Mouse (Mus musculus) liver, embryonic 13.5 days (tissue): ENCODE data around the gene Pnkp. TPM values are rescaled to one million over a fixed set of nuclear protein-coding genes. Genes with fewer than 3 reads are reported as not detected.
A peak's percentile ranks its signal among the peaks of the same experiment; 100 is the strongest.

Experiments
- ATAC-seq: fragments of 200-750 bp; cut with Nextera tagmentation; 2 replicates; pipeline ENCODE4 v1.8.0; 2017; ENCODE audit warnings: low read depth, mild to moderate bottlenecking, moderate number of reproducible peaks, moderate library complexity
- DNase-seq: peaks from one replicate; pipeline ENCODE4 v3.0.0; 2022
- H3K27ac ChIP-seq: fragments of 300-500 bp; sonication (generic); 2 replicates; pipeline ENCODE4 v1.5.1; 2015; ENCODE audit warnings: moderate library complexity, mild to moderate bottlenecking, inconsistent platforms
- H3K27me3 ChIP-seq: fragments of 300-500 bp; sonication (generic); 2 replicates; pipeline ENCODE4 v1.6.1; 2015; ENCODE audit warnings: mild to moderate bottlenecking, inconsistent platforms
- H3K36me3 ChIP-seq: fragments of 300-500 bp; sonication (generic); 2 replicates; pipeline ENCODE4 v1.6.1; 2015; ENCODE audit warnings: mild to moderate bottlenecking, inconsistent platforms
- H3K4me1 ChIP-seq: fragments of 300-500 bp; sonication (generic); replicated peaks from 2 replicates; pipeline ENCODE4 v1.6.1; 2015; ENCODE audit warnings: inconsistent platforms
- H3K4me2 ChIP-seq: fragments of 300-500 bp; sonication (generic); 2 replicates; pipeline ENCODE4 v1.6.1; 2015; ENCODE audit warnings: inconsistent platforms, mild to moderate bottlenecking, moderate library complexity
- H3K4me3 ChIP-seq: fragments of 300-500 bp; sonication (generic); replicated peaks from 2 replicates; pipeline ENCODE4 v1.5.1; 2015; ENCODE audit warnings: mild to moderate bottlenecking, inconsistent platforms
- H3K9ac ChIP-seq: fragments of 300-500 bp; sonication (generic); 2 replicates; pipeline ENCODE4 v1.6.1; 2015; ENCODE audit warnings: mild to moderate bottlenecking, inconsistent platforms
- H3K9me3 ChIP-seq: fragments of 300-500 bp; sonication (generic); replicated peaks from 2 replicates; pipeline ENCODE4 v1.6.1; 2016; ENCODE audit warnings: inconsistent platforms
- WGBS: fragments of 180-500 bp; shearing (Covaris S2); methylation state at CpG from one replicate; pipeline ENCODE4 v1.1.7; 2015; ENCODE audit not compliant: insufficient replicate concordance; 5-methylcytosine and 5-hydroxymethylcytosine counted together
- polyA plus RNA-seq: library from polyadenylated mRNA; unstranded; fragments of >200 nt; fragmentation: Nextera tagmentation; extraction: Ambion mirVana; gene quantifications from 2 replicates; pipeline ENCODE4 v1.2.1, GENCODE M21; 2015

Pnkp gene
- polyA plus RNA-seq, 1 experiment from 2014 or later: 22.8 TPM

- ATAC-seq (no peak), DNase-seq (no peak)
- H3K4me1 ChIP-seq: peaks cover 76% of the 10 kb centered on the region
- H3K9ac ChIP-seq: no peak overlapping the region
- H3K27ac ChIP-seq: peak overlapping the region; percentile 50
- H3K36me3 ChIP-seq: peaks cover 20% of the 10 kb centered on the region
- WGBS: 44% methylated on average over 8 of the region's 8 CpGs
- no peaks in the 10 kb centered on the region for H3K27me3 ChIP-seq
- H3K4me2 ChIP-seq: peak overlapping the region; percentile 90
- H3K9me3 ChIP-seq: no peaks in the 10 kb centered on the region
- peak overlapping the region; percentile 86 for H3K4me3 ChIP-seq
Observed at GRCm38 (mm10) chr7:44893197-44893596, 36.3 kb downstream of the Pnkp start.

DNA sequence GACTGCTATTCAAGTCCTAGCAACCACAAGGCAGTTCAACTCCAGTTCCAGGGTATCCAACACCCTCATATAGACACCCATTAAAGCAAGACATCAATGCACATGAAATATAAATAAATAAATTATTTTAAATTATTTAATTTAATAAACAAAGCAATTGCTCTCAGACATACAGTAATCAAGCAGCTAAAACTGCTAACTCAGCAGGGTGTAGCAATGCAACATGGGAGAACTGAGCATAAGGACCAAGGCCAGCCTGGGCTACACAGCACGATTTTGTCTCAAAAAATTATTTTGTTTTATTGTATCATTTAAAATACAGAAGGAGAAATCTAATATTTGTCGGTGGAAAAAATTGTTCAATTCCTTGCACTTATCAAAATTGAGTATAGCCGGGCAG, 37.2 kb downstream of the Pnkp start:
- peaks cover 76% of the 10 kb centered on the region for H3K4me1 ChIP-seq
- ATAC-seq (no peak), DNase-seq (no peak)
- no peak overlapping the region for H3K9ac ChIP-seq
- H3K9me3 ChIP-seq: no peaks in the 10 kb centered on the region
- peaks cover 15% of the 10 kb centered on the region for H3K36me3 ChIP-seq
- no peak overlapping the region for H3K4me3 ChIP-seq
- no peak overlapping the region for H3K27ac ChIP-seq
- WGBS: 68% methylated on average over 3 of the region's 3 CpGs
- no peaks in the 10 kb centered on the region for H3K27me3 ChIP-seq
- H3K4me2 ChIP-seq: no peak overlapping the region

DNA sequence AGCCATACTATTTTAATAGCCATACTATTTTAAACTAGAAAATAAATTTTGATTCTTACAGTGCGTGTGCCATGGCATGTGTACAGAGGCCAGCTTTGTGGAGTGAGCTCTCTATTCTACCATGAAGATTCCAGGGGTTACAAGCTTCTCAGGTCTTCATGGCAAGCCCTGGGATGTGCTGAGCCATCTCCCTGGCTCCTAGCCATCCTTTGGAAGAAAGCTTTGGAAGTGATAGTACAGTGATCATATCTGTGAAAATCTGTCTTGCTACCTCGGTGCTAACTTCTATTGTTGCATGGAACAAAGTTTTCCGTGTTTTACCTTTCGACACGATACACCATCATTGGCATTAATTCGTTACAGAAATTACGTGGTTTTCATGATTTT, 38.3 kb downstream of the Pnkp start:
- 82% methylated on average over 7 of the region's 7 CpGs for WGBS
- peaks cover 78% of the 10 kb centered on the region for H3K4me1 ChIP-seq
- H3K9me3 ChIP-seq: no peaks in the 10 kb centered on the region
- peak overlapping the region; percentile 85 for H3K4me2 ChIP-seq
- H3K27me3 ChIP-seq: no peaks in the 10 kb centered on the region
- peaks cover 22% of the 10 kb centered on the region for H3K36me3 ChIP-seq
- H3K9ac ChIP-seq: peak overlapping the region; percentile 78; the same call in 1 of the 2 replicates
- ATAC-seq: no peak
- peak overlapping the region; percentile 68 for H3K4me3 ChIP-seq
- no peak for DNase-seq
- H3K27ac ChIP-seq: no peak overlapping the region

DNA sequence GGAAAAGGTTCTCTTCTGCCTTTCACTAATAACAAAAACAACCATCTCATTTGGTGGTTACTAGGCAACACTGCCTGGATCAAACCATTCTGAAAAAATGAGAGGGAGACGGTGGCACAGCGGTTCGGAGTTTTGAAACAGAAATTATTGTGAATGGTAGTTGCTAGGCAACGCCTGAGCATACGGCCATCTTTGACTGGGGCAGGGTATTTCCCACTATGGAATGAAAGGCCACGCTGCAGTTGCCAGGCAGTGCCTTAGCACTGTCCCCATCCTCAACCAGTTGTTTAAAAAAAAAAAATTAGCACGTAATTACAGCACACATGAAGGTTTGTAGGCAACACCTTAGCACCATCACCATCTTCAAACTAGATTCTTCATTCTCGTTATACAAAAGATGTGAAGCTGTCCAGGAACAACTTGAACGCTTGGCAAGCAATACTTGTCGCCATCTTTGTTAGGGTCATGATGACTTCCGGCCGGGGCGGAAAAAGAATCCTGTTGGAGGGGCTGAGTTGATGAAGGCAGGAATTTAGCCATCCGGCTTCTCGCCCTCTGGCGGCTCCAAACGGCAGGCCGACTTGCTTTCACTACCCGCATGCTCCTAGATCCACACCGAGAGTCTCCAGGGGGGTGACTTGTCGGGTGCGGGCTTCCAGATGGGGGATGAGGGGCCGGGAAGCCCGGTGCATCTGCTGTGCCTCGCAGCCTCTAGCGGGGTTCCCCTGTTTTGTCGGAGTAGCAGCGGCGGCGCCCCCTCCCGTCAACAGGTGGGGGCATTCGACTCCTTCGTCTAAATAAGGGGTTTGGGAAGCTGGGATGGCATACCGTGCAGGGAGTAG, 38.9 kb downstream of the Pnkp start, which contains the start of gene Fuz:
Gene Fuz, plus strand, starts transcription at position 487 of the 842 bp plus-strand sequence.
- peak within 1 kb of the TSS; percentile 78 for H3K9ac ChIP-seq
- 3% methylated on average over 34 of the region's 34 CpGs for WGBS
- peak; percentile 33 for ATAC-seq
- H3K9me3 ChIP-seq: no peaks in the 10 kb centered on the region
- peaks cover 78% of the 10 kb centered on the region for H3K4me1 ChIP-seq
- no peaks in the 10 kb centered on the region for H3K27me3 ChIP-seq
- peaks cover 22% of the 10 kb centered on the region for H3K36me3 ChIP-seq
- peak; percentile 73 for DNase-seq
- peak within 1 kb of the TSS; percentile 85 for H3K4me2 ChIP-seq
- peak within 1 kb of the TSS; percentile 62 for H3K27ac ChIP-seq
- peak within 1 kb of the TSS; percentile 68 for H3K4me3 ChIP-seq

DNA sequence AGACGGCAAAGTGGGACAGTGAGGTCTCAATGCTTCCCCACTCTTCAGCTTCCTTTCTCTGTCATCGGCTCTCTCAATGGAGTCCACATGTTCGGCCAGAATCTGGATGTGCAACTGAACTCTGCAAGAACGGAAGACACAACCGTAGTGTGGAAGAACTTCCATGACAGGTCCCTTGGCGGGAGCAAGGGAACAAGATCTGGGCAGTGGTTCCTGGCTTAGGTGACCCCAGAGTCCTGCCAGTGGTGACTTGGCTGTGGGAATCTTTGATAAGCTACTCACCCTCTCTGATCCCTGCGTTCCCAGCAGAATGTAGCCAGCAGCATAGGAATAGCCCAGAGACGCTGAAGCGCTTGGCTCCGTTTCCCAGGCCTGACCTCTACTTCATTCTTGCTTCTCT, 39.6 kb downstream of the Pnkp start:
- Histone ChIP-seq H3K4me1 (peaks cover 78% of the 10 kb centered on the region), H3K9me3 (no peaks in the 10 kb centered on the region), H3K36me3 (peaks cover 28% of the 10 kb centered on the region), H3K27me3 (no peaks in the 10 kb centered on the region), H3K9ac (peak overlapping the region; percentile 78), H3K27ac (peak overlapping the region; percentile 62), H3K4me3 (peak overlapping the region; percentile 68), H3K4me2 (peak overlapping the region; percentile 85)
- WGBS: 42% methylated on average over 10 of the region's 10 CpGs
- ATAC-seq (no peak), DNase-seq (no peak)

DNA sequence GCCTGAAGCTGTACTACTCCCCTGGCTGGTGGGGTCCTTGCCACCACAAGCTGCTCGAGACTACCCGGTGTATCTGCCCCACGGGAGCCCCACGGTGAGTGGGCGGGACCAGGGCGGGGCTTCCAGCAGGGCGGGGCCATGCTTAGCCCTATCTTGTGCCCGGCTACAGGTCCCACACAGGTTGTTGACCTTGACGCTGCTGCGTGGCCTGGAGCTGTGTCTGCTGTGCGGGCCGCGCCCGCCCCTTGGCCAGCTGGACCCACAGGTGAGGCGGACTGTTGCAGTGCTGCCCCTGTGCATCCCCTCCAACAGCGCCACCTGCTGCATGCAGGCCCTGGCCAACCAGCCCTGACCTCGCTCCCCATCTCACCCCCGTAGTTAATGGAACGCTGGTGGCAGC, 41.7 kb downstream of the Pnkp start:
- peak overlapping the region; percentile 34 for H3K4me2 ChIP-seq
- DNase-seq: peak; percentile 58
- H3K27ac ChIP-seq: peak overlapping the region; percentile 37
- ATAC-seq: peak; percentile 39
- no peak overlapping the region for H3K4me3 ChIP-seq
- H3K9me3 ChIP-seq: no peaks in the 10 kb centered on the region
- peaks cover 49% of the 10 kb centered on the region for H3K36me3 ChIP-seq
- peaks cover 75% of the 10 kb centered on the region for H3K4me1 ChIP-seq
- no peaks in the 10 kb centered on the region for H3K27me3 ChIP-seq
- H3K9ac ChIP-seq: peak overlapping the region; percentile 11; the same call in 1 of the 2 replicates
- 40% methylated on average over 19 of the region's 19 CpGs for WGBS

DNA sequence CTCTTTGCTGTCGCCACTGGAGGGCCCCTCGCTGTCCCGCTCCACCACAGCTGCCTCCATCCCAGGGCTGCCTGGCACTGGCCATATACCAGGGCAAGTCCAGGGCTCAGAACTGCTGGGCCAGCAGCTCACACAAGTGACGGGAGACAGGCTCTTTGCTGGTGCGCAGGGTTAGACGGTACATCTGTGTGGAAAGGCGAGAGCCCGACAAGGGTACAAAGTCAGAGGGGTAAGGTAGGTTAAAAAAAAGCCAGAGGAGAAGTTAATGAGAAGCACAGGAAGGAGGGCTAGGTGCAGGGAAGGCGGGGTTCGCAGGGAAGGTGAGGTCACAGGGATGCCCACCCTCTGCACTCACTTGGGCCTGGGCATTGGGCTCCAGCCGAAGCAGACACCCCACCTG, 43.7 kb downstream of the Pnkp start:
- no peak overlapping the region for H3K4me2 ChIP-seq
- no peaks in the 10 kb centered on the region for H3K9me3 ChIP-seq
- H3K9ac ChIP-seq: no peak overlapping the region
- no peak overlapping the region for H3K4me3 ChIP-seq
- no peaks in the 10 kb centered on the region for H3K27me3 ChIP-seq
- peaks cover 69% of the 10 kb centered on the region for H3K4me1 ChIP-seq
- H3K36me3 ChIP-seq: peaks cover 69% of the 10 kb centered on the region
- H3K27ac ChIP-seq: no peak overlapping the region; the same call in 1 of the 2 replicates
- DNase-seq (no peak), ATAC-seq (no peak)
- 90% methylated on average over 11 of the region's 11 CpGs for WGBS

DNA sequence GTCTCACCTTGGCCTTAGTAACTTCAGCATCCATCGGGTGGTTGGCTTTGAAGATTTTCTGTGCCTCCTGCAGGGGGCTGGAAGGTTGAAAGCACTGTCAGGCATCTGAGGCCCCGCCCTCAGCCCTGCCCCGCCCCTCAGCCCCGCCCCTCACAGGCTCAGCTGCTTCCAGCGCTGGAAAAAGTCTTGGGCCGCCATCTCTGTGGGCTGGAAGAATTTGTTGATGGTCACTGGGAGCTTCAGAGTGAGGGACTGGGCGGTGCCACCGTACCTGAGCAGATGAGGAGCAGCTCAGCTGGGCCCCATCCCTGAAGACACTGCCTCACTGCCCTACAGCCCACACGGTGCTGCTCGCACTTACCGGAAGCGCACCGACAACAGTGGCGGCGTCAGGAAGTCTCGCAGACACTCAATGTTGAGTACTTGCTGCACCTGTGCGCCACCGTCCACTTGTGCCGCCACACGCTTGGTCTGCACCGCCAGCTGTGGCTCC, 44.3 kb downstream of the Pnkp start:
- Histone ChIP-seq H3K4me3 (peak overlapping the region; percentile 34), H3K4me2 (peak overlapping the region; percentile 57), H3K27ac (no peak overlapping the region; the same call in 1 of the 2 replicates), H3K4me1 (peaks cover 64% of the 10 kb centered on the region), H3K36me3 (peaks cover 75% of the 10 kb centered on the region), H3K9me3 (no peaks in the 10 kb centered on the region), H3K27me3 (no peaks in the 10 kb centered on the region), H3K9ac (peak overlapping the region; percentile 50)
- DNase-seq (peak; percentile 32), ATAC-seq (peak; percentile 36; the same call in 1 of the 2 replicates)
- WGBS: 24% methylated on average over 21 of the region's 21 CpGs

GRCm38 (mm10) chr7:44905430-44905829, 48.5 kb downstream of the Pnkp start:
- no peak overlapping the region for H3K27ac ChIP-seq
- no peak overlapping the region for H3K4me3 ChIP-seq
- DNase-seq (no peak), ATAC-seq (no peak)
- H3K36me3 ChIP-seq: peaks cover 100% of the 10 kb centered on the region
- H3K27me3 ChIP-seq: no peaks in the 10 kb centered on the region
- WGBS: 91% methylated on average over 20 of the region's 20 CpGs
- no peaks in the 10 kb centered on the region for H3K9me3 ChIP-seq
- H3K9ac ChIP-seq: no peak overlapping the region
- H3K4me2 ChIP-seq: no peak overlapping the region
- peaks cover 23% of the 10 kb centered on the region for H3K4me1 ChIP-seq

GRCm38 (mm10) chr7:44908706-44909476, 52.0 kb downstream of the Pnkp start:
- no peak overlapping the region for H3K4me2 ChIP-seq
- H3K27me3 ChIP-seq: no peaks in the 10 kb centered on the region
- no peak overlapping the region for H3K9ac ChIP-seq
- no peak overlapping the region for H3K4me3 ChIP-seq
- peaks cover 100% of the 10 kb centered on the region for H3K36me3 ChIP-seq
- WGBS: 78% methylated on average over 15 of the region's 15 CpGs
- DNase-seq (no peak), ATAC-seq (no peak)
- no peak overlapping the region for H3K27ac ChIP-seq
- 0 out of 2 replicates have a peak, but pooled peaks cover under 1% of the 10 kb centered on the region for H3K4me1 ChIP-seq
- H3K9me3 ChIP-seq: no peaks in the 10 kb centered on the region
